Mouse (Mus musculus) CD4-positive helper T cell, adult 2 months (primary cell): ENCODE measurements at regions not wholly inside any gene's neighbourhood (a gene's known extent, or its start where the extent isn't known, plus 50 kb on each side); places are given as distances from the start of the nearest gene placed in this dataset.

Source experiments
- DNase-seq: peaks from one replicate; pipeline ENCODE4 v3.0.0-alpha.2; 2012; ENCODE audit warnings: low read depth, missing footprints, low spot score

DNA sequence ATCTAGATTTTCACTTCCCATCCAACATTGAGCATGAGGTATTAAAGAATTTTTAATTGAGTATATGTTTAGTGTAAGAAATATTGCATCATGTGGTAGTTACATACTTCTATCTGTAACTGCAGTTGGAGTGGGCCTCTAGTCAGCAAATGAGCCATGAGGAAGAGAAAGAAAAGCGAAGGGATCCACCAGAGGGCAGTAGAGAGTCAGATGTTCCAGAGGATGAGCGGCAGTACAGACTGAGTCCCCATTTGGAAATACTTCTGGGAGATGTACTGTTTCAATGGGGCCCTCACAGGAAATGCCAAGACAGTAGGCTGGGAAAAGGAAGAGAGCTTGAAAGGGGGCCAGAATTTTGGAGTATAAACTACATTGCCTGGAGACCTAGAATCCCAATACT lies 221.2 kb downstream of the Myh15 start:
- DNase-seq, result peak; percentile 37

DNA sequence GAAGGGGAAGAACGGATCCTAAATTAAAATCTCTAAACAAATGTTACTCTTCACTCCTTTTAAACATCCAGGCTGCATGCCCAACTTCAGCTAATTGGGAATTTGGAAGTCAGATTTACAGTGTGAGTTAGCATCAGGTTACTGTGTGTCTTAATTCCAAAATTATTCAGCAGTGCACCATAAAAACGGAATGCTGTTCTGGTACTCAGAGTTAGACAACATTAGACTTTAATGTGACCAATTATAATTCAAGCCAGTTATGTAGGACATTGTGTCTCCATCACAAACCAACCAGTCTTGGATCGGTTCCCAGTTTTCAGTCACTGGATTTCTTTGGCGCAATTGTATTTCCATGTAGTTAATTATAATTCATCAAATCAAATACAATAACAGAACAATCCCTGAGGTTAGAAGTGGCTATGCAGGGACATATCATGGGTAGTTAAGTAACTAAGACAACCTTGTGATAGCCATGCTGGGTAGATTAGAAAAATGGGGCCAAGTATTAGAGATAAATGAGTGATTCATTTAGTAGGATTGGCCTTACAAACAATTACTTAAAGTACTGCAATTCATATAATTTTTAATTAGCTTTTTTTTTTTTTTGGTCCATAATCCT lies 230.9 kb downstream of the Myh15 start:
- no peak for DNase-seq

DNA sequence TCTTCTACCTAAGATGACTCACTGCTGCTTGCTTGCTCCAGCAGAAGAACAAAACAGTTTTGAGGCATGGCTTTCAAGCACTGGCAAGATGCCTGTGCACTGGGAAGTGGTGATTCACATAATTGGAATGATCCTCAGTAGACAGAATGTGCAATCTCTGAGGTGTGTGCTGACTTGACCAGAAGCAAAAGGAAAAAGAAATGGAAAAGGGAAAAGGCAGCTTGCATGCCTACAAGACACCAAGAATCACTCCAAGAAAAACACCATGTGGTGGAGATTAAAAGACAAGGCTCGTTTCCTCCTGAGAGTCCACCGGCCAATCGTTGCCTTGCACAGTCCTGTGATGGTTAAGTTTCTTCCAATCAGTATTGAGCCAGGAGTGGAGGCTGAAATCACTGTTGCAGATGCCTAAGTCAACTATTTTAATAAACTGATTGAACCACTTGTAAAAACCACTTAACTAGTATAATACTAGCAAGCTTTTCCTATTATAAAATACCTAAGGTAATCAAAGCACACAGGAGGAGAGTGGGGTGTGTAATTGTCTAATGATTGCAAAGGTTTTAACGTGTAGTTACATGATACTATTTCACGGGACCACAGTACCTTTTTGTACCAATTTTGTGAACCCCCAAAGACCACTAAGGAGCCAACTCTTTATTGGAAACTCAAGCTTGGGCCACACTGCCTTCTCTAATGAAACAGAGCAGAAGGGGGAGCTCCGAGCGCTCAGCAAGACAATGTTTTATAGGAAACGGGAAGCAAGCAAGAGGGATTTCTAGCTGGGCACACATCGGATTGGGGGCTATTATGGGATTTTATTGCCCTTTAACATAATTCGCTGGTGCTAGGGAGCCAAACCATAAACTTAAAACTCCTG lies 232.2 kb downstream of the Myh15 start:
- DNase-seq, result no peak

DNA sequence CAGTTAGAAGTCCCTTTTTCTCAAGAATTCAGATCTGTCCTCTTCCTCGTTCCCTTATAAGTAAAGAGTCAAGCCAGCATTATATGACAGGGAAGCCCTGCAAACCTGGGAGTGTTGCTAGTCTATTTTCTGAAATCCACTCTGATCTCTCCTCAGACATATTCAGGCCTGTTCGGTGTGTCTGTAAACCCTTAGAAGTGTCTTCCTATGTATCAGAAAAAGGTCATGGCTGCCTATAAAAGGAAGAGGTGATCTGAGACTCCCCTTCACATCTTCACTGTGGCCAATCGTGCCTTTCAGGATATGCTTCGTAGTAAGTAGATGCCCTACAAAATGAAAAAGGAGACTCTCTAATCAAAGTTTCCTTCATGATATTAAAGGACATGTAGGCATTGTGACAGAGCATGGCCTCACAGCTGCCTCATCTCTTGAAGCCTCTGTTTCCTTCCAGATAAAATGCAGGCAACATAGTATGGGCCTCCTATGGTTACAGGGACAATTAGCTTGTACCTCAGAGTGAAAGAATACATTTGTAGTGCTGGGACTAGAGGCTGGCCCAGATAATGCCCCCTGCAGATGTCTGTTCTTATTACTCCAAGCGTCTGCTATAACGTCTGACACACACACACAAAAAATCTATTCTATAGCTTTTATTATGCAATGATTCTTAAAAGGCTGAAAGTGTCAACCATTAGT lies 246.5 kb downstream of the Myh15 start:
- DNase-seq, result no peak

- no peak for DNase-seq
Measured at GRCm38 (mm10) chr16:49304354-49304753, 247.1 kb downstream of the Myh15 start.

DNA sequence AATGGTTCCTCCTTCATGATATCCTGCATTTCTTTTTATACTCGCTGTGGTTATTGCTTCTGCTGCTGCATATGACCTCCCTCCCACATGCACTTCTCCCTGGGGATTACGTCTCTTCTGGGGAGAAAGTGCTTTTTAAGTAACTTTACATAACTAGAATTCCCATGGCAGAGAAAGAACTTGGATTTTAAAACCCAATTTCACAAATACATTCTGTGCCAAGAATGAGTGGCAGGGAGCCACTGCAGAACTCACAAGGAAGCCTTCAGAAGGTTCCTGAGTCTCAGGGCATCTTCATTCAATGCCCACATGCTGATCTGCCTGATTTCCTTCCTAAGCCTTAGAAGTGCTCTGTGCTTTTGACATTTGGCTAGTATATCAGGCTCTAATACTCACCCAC lies 259.8 kb downstream of the Myh15 start:
- no peak for DNase-seq

- no peak for DNase-seq
Measured at GRCm38 (mm10) chr16:49319047-49319678, 261.9 kb downstream of the Myh15 start.

GRCm38 (mm10) chr16:49319774-49320173 lies 262.5 kb downstream of the Myh15 start:
- DNase-seq, result no peak

GRCm38 (mm10) chr16:49321951-49322350 lies 264.7 kb downstream of the Myh15 start:
- DNase-seq, result no peak

GRCm38 (mm10) chr16:49330725-49331386 lies 273.6 kb downstream of the Myh15 start:
- DNase-seq, result no peak

DNA sequence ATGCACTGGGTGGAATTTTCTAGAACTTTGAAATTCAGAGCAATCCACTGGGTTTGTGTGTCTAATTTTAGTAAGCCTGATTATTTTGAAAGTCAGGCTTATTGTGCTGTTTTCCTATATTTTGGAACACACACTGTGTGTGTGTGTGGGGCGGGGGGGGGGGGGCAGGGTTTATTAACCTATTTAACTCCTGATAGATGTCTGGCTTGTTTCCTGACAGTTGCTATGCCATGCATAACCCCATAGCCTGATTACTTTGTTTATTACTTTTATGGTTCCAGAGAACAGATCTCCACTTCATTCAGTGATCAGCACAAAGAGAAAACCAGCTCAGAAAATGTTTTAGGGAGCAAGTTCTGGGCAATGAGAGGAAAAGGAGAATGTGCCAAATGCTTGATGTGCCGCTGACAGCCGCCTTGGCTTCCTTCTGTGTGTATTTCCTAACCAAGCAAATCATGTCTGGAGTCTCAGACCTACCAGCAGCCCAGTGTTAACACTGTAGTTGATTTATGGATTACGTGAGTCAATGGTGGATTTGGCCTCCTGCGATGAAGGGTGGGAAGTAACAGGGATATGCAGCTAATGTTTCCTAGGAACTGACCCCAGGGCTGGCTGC lies 274.9 kb downstream of the Myh15 start:
- no peak for DNase-seq

DNA sequence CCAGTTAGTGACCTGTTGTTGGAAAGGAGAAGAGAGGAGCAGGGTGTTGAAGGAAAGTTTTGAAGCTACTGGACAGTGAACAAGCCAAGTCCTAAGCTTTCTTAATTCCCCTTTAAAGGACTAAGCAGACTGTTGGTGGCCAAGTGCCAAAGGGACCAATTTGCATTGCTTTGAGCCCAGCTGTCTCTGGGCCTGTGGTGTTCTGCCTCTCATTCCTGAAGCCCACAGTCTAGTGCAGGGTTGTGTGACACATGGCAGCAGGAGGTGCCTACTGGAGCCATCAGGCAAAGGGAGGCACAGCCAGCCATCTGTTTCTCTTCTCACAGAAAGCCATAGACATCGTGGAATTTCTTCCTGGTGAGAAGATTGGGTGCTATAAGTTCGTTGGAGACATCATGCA lies 278.6 kb downstream of the Myh15 start:
- no peak for DNase-seq

- DNase-seq, result no peak
Measured at GRCm38 (mm10) chr16:49337948-49338347, 280.7 kb downstream of the Myh15 start.

DNA sequence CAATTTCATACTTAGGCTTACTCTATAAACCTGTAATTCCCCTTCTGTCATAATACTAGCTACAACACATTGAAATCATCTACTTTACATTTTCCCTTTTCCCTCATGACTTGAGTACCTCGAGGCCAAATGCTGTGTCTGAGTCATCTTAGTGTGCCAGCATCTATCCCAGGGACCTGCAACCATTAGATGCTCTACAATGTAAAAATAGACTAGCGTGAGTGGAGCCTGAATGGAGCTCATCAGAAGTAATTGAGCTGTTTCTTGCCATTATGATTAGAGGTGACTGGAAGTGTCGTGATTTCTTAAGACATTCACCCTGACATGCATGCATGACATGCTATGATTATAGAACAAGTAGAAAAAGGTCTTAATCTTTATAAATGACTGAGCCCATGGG lies 301.1 kb downstream of the Myh15 start:
- no peak for DNase-seq

DNA sequence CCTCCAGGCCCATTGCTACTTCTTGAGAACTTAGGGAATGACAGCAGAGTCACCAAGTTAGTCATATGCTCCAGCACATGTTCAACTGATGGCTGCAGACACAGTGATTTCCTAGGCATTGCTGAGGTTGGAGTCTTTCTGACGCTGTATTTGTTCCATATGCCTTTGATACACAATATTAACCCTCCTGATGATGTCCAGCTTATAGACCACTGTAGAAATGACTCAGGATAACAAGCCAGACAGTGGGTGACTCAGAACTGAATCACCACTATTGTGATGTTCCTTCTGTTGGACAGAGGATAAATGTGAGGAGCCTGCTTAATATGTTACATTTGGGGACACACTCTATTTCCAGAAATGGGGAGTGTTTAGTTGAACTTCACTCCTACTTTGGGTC lies 304.4 kb downstream of the Myh15 start:
- no peak for DNase-seq

- no peak for DNase-seq
Measured at GRCm38 (mm10) chr16:49369450-49369849, 312.2 kb downstream of the Myh15 start.

DNA sequence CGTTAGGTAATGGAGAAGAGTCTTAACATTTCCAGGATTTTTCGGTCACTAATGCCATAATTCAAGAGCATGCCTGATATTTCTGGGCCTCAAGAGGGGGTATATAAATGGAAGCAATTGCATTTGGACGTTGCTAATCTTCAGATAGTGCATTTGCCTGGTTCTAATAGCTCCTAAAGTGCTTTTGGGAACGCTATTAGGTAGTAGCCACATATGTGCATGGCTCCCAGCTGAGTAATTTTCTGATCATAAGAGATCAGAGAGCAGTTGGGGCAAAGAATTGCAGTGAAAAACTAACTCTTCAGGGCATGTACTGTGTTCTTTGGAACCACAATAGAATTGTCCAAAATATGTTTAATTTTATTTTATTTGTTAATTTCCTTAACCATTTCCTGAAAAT lies 317.8 kb downstream of the Myh15 start:
- no peak for DNase-seq

GRCm38 (mm10) chr16:49378917-49379473 lies 320.0 kb upstream of the Ift57 start:
- DNase-seq, result no peak

DNA sequence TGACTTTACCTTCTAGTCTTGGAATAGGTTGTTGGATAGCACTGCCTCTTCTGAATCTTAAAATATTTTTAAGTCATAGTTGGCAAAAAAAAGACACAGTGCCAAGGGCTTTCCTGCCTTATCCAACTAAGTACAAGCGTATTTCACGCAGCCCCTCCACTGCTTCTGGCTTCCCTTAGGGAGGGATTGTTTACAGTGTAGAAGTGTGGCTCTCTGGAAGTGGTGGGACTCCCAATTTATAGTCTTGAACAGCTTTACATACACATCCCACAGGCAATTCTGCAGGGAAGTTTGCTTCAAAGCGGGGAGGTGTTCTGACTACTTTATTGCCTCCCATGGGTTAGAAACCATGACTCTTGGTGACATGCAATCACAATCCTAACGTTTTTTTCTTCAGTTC lies 310.9 kb upstream of the Ift57 start:
- no peak for DNase-seq

- DNase-seq, result no peak
Measured at GRCm38 (mm10) chr16:49407956-49408795, 290.9 kb upstream of the Ift57 start.
